Mouse (Mus musculus) forebrain, embryonic 12.5 days (tissue): ENCODE data around the gene Rc3h1. TPM values are rescaled to one million over a fixed set of nuclear protein-coding genes. Genes with fewer than 3 reads are reported as not detected.

Experiments
- ATAC-seq: fragments of 200-750 bp; cut with Nextera tagmentation; 2 replicates; pipeline ENCODE4 v1.8.0; 2017; ENCODE audit warnings: moderate TSS enrichment; ENCODE audit not compliant: low FRiP score
- H3K27ac ChIP-seq: fragments of 300-500 bp; sonication (generic); 2 replicates; pipeline ENCODE4 v1.5.1; 2016; ENCODE audit warnings: mild to moderate bottlenecking
- H3K27me3 ChIP-seq: fragments of 300-500 bp; sonication (generic); 2 replicates; pipeline ENCODE4 v1.6.1; 2016; ENCODE audit warnings: mild to moderate bottlenecking
- H3K36me3 ChIP-seq: fragments of 300-500 bp; sonication (generic); replicated peaks from 2 replicates; pipeline ENCODE4 v1.6.1; 2016; ENCODE audit warnings: mild to moderate bottlenecking
- H3K4me1 ChIP-seq: fragments of 300-500 bp; sonication (generic); 2 replicates; pipeline ENCODE4 v1.6.1; 2016
- H3K4me2 ChIP-seq: fragments of 300-500 bp; sonication (generic); 2 replicates; pipeline ENCODE4 v1.6.1; 2016; ENCODE audit warnings: mild to moderate bottlenecking, moderate library complexity
- H3K4me3 ChIP-seq: fragments of 300-500 bp; sonication (generic); replicated peaks from 2 replicates; pipeline ENCODE4 v1.5.1; 2016; ENCODE audit warnings: mild to moderate bottlenecking
- H3K9ac ChIP-seq: fragments of 300-500 bp; sonication (generic); 2 replicates; pipeline ENCODE4 v1.6.1; 2016; ENCODE audit warnings: mild to moderate bottlenecking
- H3K9me3 ChIP-seq: fragments of 300-500 bp; sonication (generic); 2 replicates; pipeline ENCODE4 v1.6.1; 2016
- WGBS: fragments of 180-500 bp; shearing (Covaris S2); methylation state at CpG from one replicate; pipeline ENCODE4 v1.1.7; 2016; 5-methylcytosine and 5-hydroxymethylcytosine counted together
- polyA plus RNA-seq: library from polyadenylated mRNA; unstranded; fragments of >200 nt; fragmentation: Nextera tagmentation; extraction: Ambion mirVana; gene quantifications from 2 replicates; pipeline ENCODE4 v1.2.1, GENCODE M21; 2016

Rc3h1 gene
- polyA plus RNA-seq, 1 experiment from 2014 or later: 9.5 TPM

DNA sequence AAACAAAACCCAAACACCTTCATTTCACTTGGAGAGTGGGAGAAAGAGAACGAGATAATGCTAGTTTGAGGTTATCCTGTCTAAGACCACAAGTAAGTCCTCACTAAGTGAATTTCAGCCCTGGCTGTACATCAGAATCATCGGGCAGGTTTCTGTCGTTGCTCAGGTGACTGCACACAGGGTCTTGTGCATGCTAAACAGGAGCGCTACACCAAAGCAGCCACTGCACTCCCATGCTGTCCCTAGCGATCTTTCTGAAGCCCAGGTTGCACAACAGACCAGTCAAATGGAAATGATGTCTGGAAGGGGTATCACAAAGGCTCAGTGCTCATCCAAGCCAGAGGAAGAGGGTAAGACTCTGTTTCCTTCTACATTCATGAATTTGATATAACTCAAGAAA, 100.3 kb downstream of the Rc3h1 start:
- H3K9me3 ChIP-seq: no peaks in the 10 kb centered on the region
- H3K36me3 ChIP-seq: peaks cover 15% of the 10 kb centered on the region; the same call in 1 of the 2 replicates
- H3K27ac ChIP-seq: no peak overlapping the region
- WGBS: 83% methylated on average over 5 of the region's 5 CpGs
- no peaks in the 10 kb centered on the region for H3K4me1 ChIP-seq
- H3K4me2 ChIP-seq: no peak overlapping the region
- no peak for ATAC-seq
- no peak overlapping the region for H3K9ac ChIP-seq
- no peaks in the 10 kb centered on the region for H3K27me3 ChIP-seq
- H3K4me3 ChIP-seq: no peak overlapping the region

DNA sequence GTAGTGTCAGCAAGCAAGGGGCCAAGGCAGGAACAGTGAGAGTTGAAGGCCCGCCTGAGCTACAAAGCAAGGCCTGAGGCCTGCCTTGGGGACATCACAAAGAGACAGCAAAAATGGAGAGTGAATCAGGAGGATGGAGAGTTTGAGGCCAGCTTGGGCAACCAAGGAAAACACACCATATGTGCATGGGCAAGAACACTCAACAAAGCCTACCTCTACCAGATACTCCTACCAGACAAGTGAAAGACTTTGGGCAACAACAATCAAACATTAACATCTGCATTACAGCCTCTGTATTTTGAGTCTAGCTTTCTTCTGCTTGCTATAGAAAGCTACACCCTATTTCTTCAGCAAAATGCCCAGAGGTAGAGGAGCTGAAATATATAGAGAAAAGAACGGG, 101.8 kb downstream of the Rc3h1 start:
- peaks cover 29% of the 10 kb centered on the region for H3K36me3 ChIP-seq
- no peak for ATAC-seq
- H3K4me1 ChIP-seq: no peaks in the 10 kb centered on the region
- no peak overlapping the region for H3K4me2 ChIP-seq
- H3K27me3 ChIP-seq: no peaks in the 10 kb centered on the region
- H3K9ac ChIP-seq: no peak overlapping the region
- WGBS: 94% methylated on average over 2 of the region's 2 CpGs
- no peaks in the 10 kb centered on the region for H3K9me3 ChIP-seq
- no peak overlapping the region for H3K4me3 ChIP-seq
- no peak overlapping the region for H3K27ac ChIP-seq

GRCm38 (mm10) chr1:161010436-161010835, 104.2 kb downstream of the Rc3h1 start:
- H3K27me3 ChIP-seq: no peaks in the 10 kb centered on the region
- no peak overlapping the region for H3K4me3 ChIP-seq
- 89% methylated on average over 4 of the region's 4 CpGs for WGBS
- no peaks in the 10 kb centered on the region for H3K9me3 ChIP-seq
- no peaks in the 10 kb centered on the region for H3K4me1 ChIP-seq
- no peak overlapping the region for H3K4me2 ChIP-seq
- peaks cover 21% of the 10 kb centered on the region for H3K36me3 ChIP-seq
- ATAC-seq: no peak
- H3K9ac ChIP-seq: no peak overlapping the region
- H3K27ac ChIP-seq: no peak overlapping the region

DNA sequence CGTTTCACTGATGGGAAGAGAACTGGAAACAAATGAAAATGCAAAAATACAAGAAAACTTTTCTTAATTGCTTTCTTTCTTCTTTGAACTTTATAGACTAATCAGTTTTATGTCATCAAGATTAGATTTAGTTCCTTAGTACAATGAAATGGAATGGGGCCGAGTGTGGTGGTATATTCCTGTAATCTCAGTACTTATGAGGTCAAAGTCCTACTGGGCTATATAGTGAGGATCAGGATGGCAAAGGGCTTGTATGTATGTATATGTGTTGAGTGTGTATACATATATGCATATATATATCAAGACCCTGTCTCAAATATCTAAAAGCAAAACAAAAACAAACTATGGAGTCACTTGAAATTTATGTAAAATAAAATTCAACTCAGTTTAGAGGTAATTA, 110.2 kb downstream of the Rc3h1 start:
- no peak overlapping the region for H3K27ac ChIP-seq
- H3K4me1 ChIP-seq: no peaks in the 10 kb centered on the region
- no peaks in the 10 kb centered on the region for H3K9me3 ChIP-seq

DNA sequence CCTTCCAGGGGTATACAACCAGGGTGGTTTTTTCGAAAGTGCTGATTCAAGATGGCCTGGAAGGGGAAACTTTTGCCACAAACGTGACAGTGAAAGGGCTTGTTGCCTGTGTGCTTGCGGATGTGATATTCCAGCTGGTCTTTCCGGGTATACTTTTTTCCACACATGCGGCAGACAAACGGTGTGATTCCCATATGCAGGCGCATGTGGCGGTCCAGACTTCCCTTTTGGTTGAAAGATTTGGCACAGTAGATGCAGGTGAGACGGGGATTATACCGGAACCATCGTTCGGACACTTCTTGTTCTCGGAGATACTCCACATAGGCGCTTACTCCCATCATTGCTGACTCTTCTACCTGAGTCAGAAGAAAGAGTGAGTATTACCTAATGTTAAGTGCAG, 113.8 kb downstream of the Rc3h1 start:
- no peaks in the 10 kb centered on the region for H3K27me3 ChIP-seq
- ATAC-seq: no peak
- no peaks in the 10 kb centered on the region for H3K9me3 ChIP-seq
- no peak overlapping the region for H3K4me3 ChIP-seq
- WGBS: 95% methylated on average over 14 of the region's 14 CpGs
- H3K27ac ChIP-seq: no peak overlapping the region
- H3K4me1 ChIP-seq: no peaks in the 10 kb centered on the region
- H3K9ac ChIP-seq: no peak overlapping the region
- peaks cover 37% of the 10 kb centered on the region for H3K36me3 ChIP-seq
- H3K4me2 ChIP-seq: no peak overlapping the region

More for the DNA sequence above, 110.2 kb downstream of the Rc3h1 start:
- Histone ChIP-seq H3K4me3 (no peak overlapping the region), H3K36me3 (peaks cover 49% of the 10 kb centered on the region), H3K9ac (no peak overlapping the region), H3K4me2 (no peak overlapping the region), H3K27me3 (no peaks in the 10 kb centered on the region)
- 89% methylated on average over 2 of the region's 2 CpGs for WGBS
- ATAC-seq: no peak

Other genes starting within 250 kb of the Rc3h1 start
- gene Rabgap1l, start 113.2 kb upstream of the Rc3h1 start, polyA plus RNA-seq: 18.7 and 19.6 TPM in 2 replicates
- gene Serpinc1, start 72.2 kb downstream of the Rc3h1 start, polyA plus RNA-seq: 2.4 and 2.8 TPM in 2 replicates
- 9.9 TPM in 2 replicates for gene Zbtb37, start 128.4 kb downstream of the Rc3h1 start, polyA plus RNA-seq
- 49.0 and 49.3 TPM in 2 replicates for gene Dars2, start 164.2 kb downstream of the Rc3h1 start, polyA plus RNA-seq
- gene Cenpl, start 164.3 kb downstream of the Rc3h1 start, polyA plus RNA-seq: 38.3 and 39.7 TPM in 2 replicates
- 20.9 and 21.4 TPM in 2 replicates for gene Klhl20, start 225.1 kb downstream of the Rc3h1 start, polyA plus RNA-seq
- 10.0 and 10.4 TPM in 2 replicates for gene Ankrd45, start 236.3 kb downstream of the Rc3h1 start, polyA plus RNA-seq